Mouse (Mus musculus) thymus, postnatal 36 days (tissue): ENCODE data around the gene Pou5f1.

ENCODE experiments used
- DNase-seq, 2 experiments: peaks; one replicate each; pipeline ENCODE4 v3.0.0; 2022; ENCODE audit warnings: mixed read lengths in 2 of 2

Pou5f1 gene

DNA sequence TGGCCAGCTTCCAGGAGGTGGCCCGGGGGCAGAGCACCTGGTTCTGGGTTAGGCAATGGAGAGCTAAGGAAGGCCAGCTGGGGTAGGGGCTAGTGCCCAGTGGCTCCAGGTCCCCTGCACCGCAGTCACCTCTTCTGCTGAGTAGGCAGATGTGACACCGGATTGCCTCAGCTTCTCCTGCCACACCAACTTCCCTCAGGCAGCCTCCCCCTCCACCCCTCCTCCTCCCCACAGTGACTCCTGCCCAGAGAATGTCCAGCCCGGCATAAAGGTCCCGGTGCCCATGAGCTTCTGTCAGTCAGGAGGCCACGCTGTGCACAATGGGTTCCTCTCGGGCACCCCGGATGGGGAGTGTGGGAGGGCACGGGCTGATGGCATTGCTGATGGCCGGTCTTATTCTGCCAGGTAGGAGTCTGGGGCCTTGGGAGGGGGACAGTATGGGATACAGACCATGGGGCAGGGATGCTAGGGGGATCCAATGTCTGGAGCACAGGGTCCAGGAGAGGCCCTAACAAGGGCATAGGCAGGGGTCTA, 46.1 kb downstream of the Pou5f1 start, which contains the start of gene Cdsn:
TSS of gene Cdsn (plus strand) at position 248 of the 534 bp plus-strand sequence.
- DNase-seq: no peak

DNA sequence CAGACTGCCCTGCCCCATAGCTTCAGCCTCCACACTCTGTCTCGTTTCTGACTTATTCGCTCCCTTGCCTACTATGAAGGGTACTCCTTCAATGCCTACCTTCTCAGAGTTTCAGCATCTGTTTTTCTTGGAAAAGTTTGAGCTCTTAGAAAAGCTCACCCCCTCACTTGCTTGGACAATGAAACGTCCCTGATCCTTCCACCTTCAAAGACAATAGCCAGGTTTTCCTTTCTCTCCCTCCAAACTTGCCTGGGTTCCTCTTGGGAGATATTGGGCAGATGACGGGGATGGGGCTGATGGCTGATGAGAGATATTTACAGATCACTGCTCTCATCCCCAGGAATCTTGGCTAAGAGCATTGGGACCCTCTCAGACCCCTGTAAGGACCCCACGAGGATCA, 48.5 kb downstream of the Pou5f1 start:
- no peak for DNase-seq

- DNase-seq: no peak
Measured at GRCm38 (mm10) chr17:35554761-35555397, 49.1 kb downstream of the Pou5f1 start.

DNA sequence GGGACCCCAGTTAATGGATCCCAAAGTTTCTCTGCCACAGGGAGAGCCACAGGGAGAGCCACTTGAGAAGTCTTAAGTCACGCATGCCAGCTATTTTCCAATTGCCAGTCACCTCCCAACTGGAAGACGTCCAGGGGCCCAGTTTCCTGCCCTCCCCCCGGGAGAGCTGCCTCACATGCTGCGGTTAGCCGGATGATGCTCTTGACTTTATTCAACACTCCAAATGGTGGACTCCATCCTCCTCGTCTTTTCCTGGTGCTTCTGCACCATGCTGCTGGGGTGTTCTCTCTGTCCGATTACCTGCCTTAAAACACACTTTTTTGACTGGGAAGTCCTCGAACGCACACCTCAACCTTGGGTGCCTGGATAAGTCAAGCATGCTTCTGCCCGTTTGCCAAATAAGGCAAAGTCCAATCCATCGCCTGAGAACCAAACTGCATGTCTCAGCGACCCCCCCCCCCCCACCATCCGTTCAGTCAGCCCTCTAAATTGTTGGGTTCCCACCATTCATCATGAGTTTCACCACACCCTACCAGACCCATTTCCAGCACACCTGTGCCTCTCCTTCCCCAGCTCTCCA, 50.5 kb downstream of the Pou5f1 start:
- DNase-seq: no peak

DNA sequence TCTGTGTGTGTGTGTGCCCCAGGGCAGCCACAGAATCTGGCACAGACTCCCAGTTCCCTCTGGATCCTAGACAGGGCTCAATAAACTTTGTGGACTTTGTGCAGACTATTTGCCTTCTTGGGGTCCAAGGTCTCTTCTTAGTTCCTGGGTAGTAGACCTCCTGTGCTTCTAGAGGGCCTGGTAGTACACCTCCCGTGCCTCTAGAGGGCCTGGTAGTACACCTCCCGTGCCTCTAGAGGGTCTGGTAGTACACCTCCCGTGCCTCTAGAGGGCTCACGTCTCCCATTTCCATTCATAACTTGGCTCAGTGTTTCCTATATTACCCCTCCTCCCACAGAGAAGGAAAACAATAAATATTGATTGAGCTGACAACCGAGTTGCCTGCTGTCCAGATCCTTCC, 51.0 kb downstream of the Pou5f1 start:
- peak; percentile 60 for DNase-seq

- DNase-seq: no peak
Measured at GRCm38 (mm10) chr17:35557351-35557750, 51.5 kb downstream of the Pou5f1 start.

DNA sequence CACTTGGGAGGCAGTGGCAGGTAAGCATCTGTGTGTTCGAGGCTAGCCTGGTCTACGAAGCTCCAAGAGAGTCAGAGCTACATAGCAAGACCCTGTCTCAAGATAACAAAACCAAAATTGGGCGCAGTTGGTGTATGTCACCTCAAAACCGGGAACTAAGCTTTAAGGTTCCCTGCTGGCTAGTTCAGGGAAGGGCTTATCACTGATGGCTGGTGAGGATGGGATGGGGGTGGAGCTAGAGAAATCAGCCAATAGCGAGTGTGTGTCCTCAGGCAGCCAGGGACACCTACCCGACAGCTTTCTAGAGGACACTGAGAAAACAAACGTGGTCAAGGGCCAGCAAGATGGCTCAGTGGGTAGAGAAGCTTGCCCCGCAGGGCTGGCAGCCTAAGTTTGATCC, 52.4 kb downstream of the Pou5f1 start:
- DNase-seq: no peak
